Mouse (Mus musculus) myocyte (in vitro differentiated cells): ENCODE data around the gene Smg9. TPM values are rescaled to one million over a fixed set of nuclear protein-coding genes. Genes with fewer than 3 reads are reported as not detected.

Experiments
- H3K27me3 ChIP-seq: one replicate; pipeline ENCODE4 v1.6.1; 2011; ENCODE audit not compliant: control insufficient read depth, insufficient read depth, insufficient read length
- H3K36me3 ChIP-seq: one replicate; pipeline ENCODE4 v1.6.1; 2011; ENCODE audit not compliant: control insufficient read depth, insufficient read depth
- H3K4me2 ChIP-seq: one replicate; pipeline ENCODE4 v1.6.1; 2011; ENCODE audit warnings: low read depth, control low read depth
- H3K4me3 ChIP-seq: one replicate; pipeline ENCODE4 v1.5.1; 2011; ENCODE audit warnings: mild to moderate bottlenecking, control low read depth, moderate library complexity
- H3K79me2 ChIP-seq: one replicate; pipeline ENCODE4 v1.6.1; 2011; ENCODE audit not compliant: control insufficient read depth, insufficient read depth
- H3ac ChIP-seq: one replicate; pipeline ENCODE4 v1.6.1; 2011; ENCODE audit not compliant: control insufficient read depth, insufficient read length
- CEBPB ChIP-seq: IDR thresholded peaks from 2 replicates; pipeline ENCODE4 v1.6.1; 2011; ENCODE audit warnings: mild to moderate bottlenecking, moderate library complexity; ENCODE audit not compliant: poor library complexity, insufficient read depth, severe bottlenecking
- E2F4 ChIP-seq: IDR thresholded peaks from one replicate; pipeline ENCODE4 v1.6.1; 2011; ENCODE audit warnings: mild to moderate bottlenecking, control low read depth, moderate library complexity; ENCODE audit not compliant: insufficient read depth
- MAX ChIP-seq: IDR thresholded peaks from one replicate; pipeline ENCODE4 v1.6.1; 2011; ENCODE audit warnings: low read depth, mild to moderate bottlenecking, control low read depth
- MYOD1 ChIP-seq, 3 experiments: IDR thresholded peaks; one replicate each; pipeline ENCODE4 v1.6.1; 2011; ENCODE audit warnings: control low read depth in 2 of 3, low read depth in 2 of 3, mild to moderate bottlenecking in 2 of 3, moderate library complexity in 1 of 3; ENCODE audit not compliant: insufficient read length in 2 of 3, control insufficient read depth in 1 of 3
- MYOG ChIP-seq, 3 experiments: IDR thresholded peaks; one replicate each; pipeline ENCODE4 v1.6.1; 2011; ENCODE audit warnings: control low read depth in 2 of 3, low read depth in 2 of 3, mild to moderate bottlenecking in 2 of 3; ENCODE audit not compliant: insufficient read length in 2 of 3, control insufficient read depth in 1 of 3, insufficient read depth in 1 of 3
- POLR2A ChIP-seq: IDR thresholded peaks from one replicate; pipeline ENCODE4 v1.6.1; 2011; ENCODE audit warnings: low read depth, mild to moderate bottlenecking, control low read depth, moderate library complexity; ENCODE audit not compliant: insufficient read length
- POLR2AphosphoS2 ChIP-seq: IDR thresholded peaks from one replicate; pipeline ENCODE4 v1.6.1; 2011; ENCODE audit warnings: low read depth, control low read depth; ENCODE audit not compliant: insufficient read length
- REST ChIP-seq: IDR thresholded peaks from one replicate; pipeline ENCODE4 v1.6.1; 2011; ENCODE audit warnings: mild to moderate bottlenecking, control low read depth, moderate library complexity; ENCODE audit not compliant: insufficient read depth, insufficient read length
- SRF ChIP-seq: IDR thresholded peaks from one replicate; pipeline ENCODE4 v1.6.1; 2011; ENCODE audit warnings: low read depth; ENCODE audit not compliant: control insufficient read depth, insufficient read length
- TCF12 ChIP-seq: IDR thresholded peaks from one replicate; pipeline ENCODE4 v1.6.1; 2011; ENCODE audit warnings: mild to moderate bottlenecking, control low read depth; ENCODE audit not compliant: poor library complexity, insufficient read depth, severe bottlenecking
- TCF3 ChIP-seq: IDR thresholded peaks from one replicate; pipeline ENCODE4 v1.6.1; 2011; ENCODE audit warnings: low read depth, control low read depth; ENCODE audit not compliant: insufficient read length
- USF1 ChIP-seq: IDR thresholded peaks from one replicate; pipeline ENCODE4 v1.6.1; 2011; ENCODE audit warnings: low read depth, mild to moderate bottlenecking, control low read depth, moderate library complexity
- polyA plus RNA-seq: library from polyadenylated mRNA; unstranded; fragments of >200 nt; fragmentation: generic; extraction: Trizol; gene quantifications from one replicate; pipeline ENCODE4 v1.2.1, GENCODE M21; 2012; ENCODE audit warnings: missing spikeins

The Smg9 gene
- polyA plus RNA-seq, 1 experiment = 17.4 TPM

- Histone ChIP-seq H3K79me2 (no peaks in the 10 kb centered on the region), H3ac (no peak overlapping the region), H3K4me3 (no peak overlapping the region), H3K27me3 (no peaks in the 10 kb centered on the region), H3K36me3 (no peaks in the 10 kb centered on the region), H3K4me2 (no peak overlapping the region)
- TF ChIP-seq SRF (no peak), POLR2AphosphoS2 (no peak), E2F4 (no peak), TCF3 (no peak), MYOD1 (IDR thresholded peaks at IDR 0.05; ENCODE audit: control insufficient read depth in 1 of 3, insufficient read length in 2 of 3, low read depth in 2 of 3) (no peak)
Observed at GRCm38 (mm10) chr7:24446697-24447340, 47.4 kb downstream of the Smg9 start.

- H3ac ChIP-seq = no peak overlapping the region
- H3K4me2 ChIP-seq = peak overlapping the region; percentile 73
- no peaks in the 10 kb centered on the region for H3K27me3 ChIP-seq
- no peaks in the 10 kb centered on the region for H3K79me2 ChIP-seq
- H3K4me3 ChIP-seq = no peak overlapping the region
- TF ChIP-seq MAX (no peak), CEBPB (peak; percentile 67), POLR2A (no peak), MYOG (IDR thresholded peaks at IDR 0.05; ENCODE audit: control insufficient read depth in 1 of 3, insufficient read depth in 1 of 3, insufficient read length in 2 of 3, low read depth in 2 of 3) (no peak), SRF (no peak), MYOD1 (IDR thresholded peaks at IDR 0.05; ENCODE audit: control insufficient read depth in 1 of 3, insufficient read length in 2 of 3, low read depth in 2 of 3) (peak in 2 of 3 experiments; percentile 10 to 37), TCF12 (no peak), REST (no peak)
- no peaks in the 10 kb centered on the region for H3K36me3 ChIP-seq
Observed at GRCm38 (mm10) chr7:24448782-24449517, 49.5 kb downstream of the Smg9 start.

- H3K36me3 ChIP-seq = no peaks in the 10 kb centered on the region
- no peak overlapping the region for H3ac ChIP-seq
- no peaks in the 10 kb centered on the region for H3K27me3 ChIP-seq
- no peak overlapping the region for H3K4me3 ChIP-seq
- no peaks in the 10 kb centered on the region for H3K79me2 ChIP-seq
- TF ChIP-seq MAX = no peak
- peak; percentile 78 for TF ChIP-seq USF1
- H3K4me2 ChIP-seq = peak overlapping the region; percentile 9
Observed at GRCm38 (mm10) chr7:24450585-24451017, 51.2 kb downstream of the Smg9 start.

- H3K4me2 ChIP-seq = peak within 1 kb of the TSS; percentile 77
- H3K27me3 ChIP-seq = no peaks in the 10 kb centered on the region
- no peak within 1 kb of the TSS for H3K4me3 ChIP-seq
Observed at GRCm38 (mm10) chr7:24451855-24452311, 52.5 kb downstream of the Smg9 start, which contains the start of gene Irgc1. TSS of gene Irgc1 (minus strand) at chr7:24452297.

GRCm38 (mm10) chr7:24454199-24454598 is 54.8 kb downstream of the Smg9 start:
- Histone ChIP-seq H3K36me3 (no peaks in the 10 kb centered on the region), H3K4me2 (no peak overlapping the region), H3K27me3 (no peaks in the 10 kb centered on the region), H3ac (no peak overlapping the region), H3K79me2 (no peaks in the 10 kb centered on the region), H3K4me3 (no peak overlapping the region)
- no peak for TF ChIP-seq MAX
- TF ChIP-seq MYOG (IDR thresholded peaks at IDR 0.05; ENCODE audit: control insufficient read depth in 1 of 3, insufficient read depth in 1 of 3, insufficient read length in 2 of 3, low read depth in 2 of 3) = no peak
- no peak for TF ChIP-seq TCF12
- no peak for TF ChIP-seq REST
- no peak for TF ChIP-seq POLR2A

More at GRCm38 (mm10) chr7:24451855-24452311, 52.5 kb downstream of the Smg9 start, which contains the start of gene Irgc1:
- H3ac ChIP-seq = no peak within 1 kb of the TSS
- TF ChIP-seq POLR2A (no peak), MAX (no peak), MYOG (IDR thresholded peaks at IDR 0.05; ENCODE audit: control insufficient read depth in 1 of 3, insufficient read depth in 1 of 3, insufficient read length in 2 of 3, low read depth in 2 of 3) (no peak), MYOD1 (IDR thresholded peaks at IDR 0.05; ENCODE audit: control insufficient read depth in 1 of 3, insufficient read length in 2 of 3, low read depth in 2 of 3) (no peak), TCF12 (no peak), TCF3 (no peak), POLR2AphosphoS2 (no peak), SRF (no peak), USF1 (no peak), E2F4 (no peak), CEBPB (no peak), REST (no peak)
- H3K36me3 ChIP-seq = no peaks in the 10 kb centered on the region
- H3K79me2 ChIP-seq = no peaks in the 10 kb centered on the region
